Mouse (Mus musculus): Measurements from ENCODE around the gene Olfr68.
"Not testable (repeated sequence)": the region's sequence is repeated elsewhere in the genome, so short reads cannot be mapped to it uniquely, and the experiment has no call there.

Gene Olfr68

GRCm38 (mm10) chr7:103779598-103779997 lies at the start of gene Olfr68:
Gene Olfr68, minus strand, starts transcription at chr7:103779698.
- in situ Hi-C loops (cut with MboI; ENCODE audit: low pct_unique_long_range_greater_than_20kb in 1 of 2, low sequenced_read_pairs in 2 of 2, unreplicated experiment in 1 of 2), result no loop called here

GRCm38 (mm10) chr7:103827808-103828207 lies 48.3 kb upstream of the Olfr68 start, which contains the start of gene Hbb-bs:
Gene Hbb-bs, minus strand, starts transcription at chr7:103828096.
- in situ Hi-C loops (cut with MboI; ENCODE audit: low pct_unique_long_range_greater_than_20kb in 1 of 2, low sequenced_read_pairs in 2 of 2, unreplicated experiment in 1 of 2), result no loop called here

DNA sequence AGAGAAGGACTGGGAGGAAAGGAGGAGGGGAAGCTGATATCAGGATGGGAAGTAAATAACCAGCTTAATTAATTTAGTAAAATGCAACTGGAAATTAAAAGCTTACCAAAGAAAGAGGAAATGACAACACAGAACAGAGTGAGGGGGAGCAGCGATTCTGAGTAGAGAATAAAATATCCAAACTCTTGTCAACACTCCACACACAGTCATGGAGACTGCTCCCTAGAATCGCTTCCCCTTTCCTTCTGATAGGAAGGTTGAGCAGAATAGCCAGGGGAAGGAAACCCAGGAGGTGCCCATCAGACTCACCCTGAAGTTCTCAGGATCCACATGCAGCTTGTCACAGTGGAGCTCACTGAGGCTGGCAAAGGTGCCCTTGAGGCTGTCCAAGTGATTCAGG lies 47.6 kb upstream of the Olfr68 start:
- in situ Hi-C loops (cut with MboI; ENCODE audit: low pct_unique_long_range_greater_than_20kb in 1 of 2, low sequenced_read_pairs in 2 of 2, unreplicated experiment in 1 of 2), result not testable (repeated sequence)

GRCm38 (mm10) chr7:103826255-103826887 lies 46.9 kb upstream of the Olfr68 start:
- in situ Hi-C loops (cut with MboI; ENCODE audit: low pct_unique_long_range_greater_than_20kb in 1 of 2, low sequenced_read_pairs in 2 of 2, unreplicated experiment in 1 of 2), result no loop called here

- in situ Hi-C loops (cut with MboI; ENCODE audit: low pct_unique_long_range_greater_than_20kb in 1 of 2, low sequenced_read_pairs in 2 of 2, unreplicated experiment in 1 of 2), result no loop called here
Observed at GRCm38 (mm10) chr7:103825536-103826254, 46.2 kb upstream of the Olfr68 start.

DNA sequence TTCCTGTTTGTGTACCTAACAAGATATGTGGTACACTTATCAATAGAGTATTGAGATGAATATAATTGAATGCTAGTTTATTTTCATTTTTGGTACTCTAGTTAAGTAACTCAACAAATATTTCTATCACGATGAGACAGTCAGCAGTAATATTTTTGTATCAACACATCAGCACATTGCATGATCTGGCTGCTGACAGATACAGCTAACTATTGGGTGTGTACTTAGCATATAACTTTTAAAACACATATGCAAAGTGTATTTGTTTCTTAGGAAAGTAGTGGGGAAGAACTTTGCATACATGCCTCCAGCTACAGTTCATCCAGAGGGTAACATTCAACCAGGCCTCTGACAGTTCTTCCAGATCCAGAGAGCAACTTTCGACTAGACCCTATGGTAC lies 45.1 kb upstream of the Olfr68 start:
- in situ Hi-C loops (cut with MboI; ENCODE audit: low pct_unique_long_range_greater_than_20kb in 1 of 2, low sequenced_read_pairs in 2 of 2, unreplicated experiment in 1 of 2), result no loop called here

- in situ Hi-C loops (cut with MboI; ENCODE audit: low pct_unique_long_range_greater_than_20kb in 1 of 2, low sequenced_read_pairs in 2 of 2, unreplicated experiment in 1 of 2), result not testable (repeated sequence)
Observed at GRCm38 (mm10) chr7:103815085-103815484, 35.6 kb upstream of the Olfr68 start.

- in situ Hi-C loops (cut with MboI; ENCODE audit: low pct_unique_long_range_greater_than_20kb in 1 of 2, low sequenced_read_pairs in 2 of 2, unreplicated experiment in 1 of 2), result no loop called here
Observed at GRCm38 (mm10) chr7:103813766-103814165, 34.3 kb upstream of the Olfr68 start, which contains the start of gene Hbb-bt. Gene Hbb-bt, minus strand, starts transcription at chr7:103813996.

DNA sequence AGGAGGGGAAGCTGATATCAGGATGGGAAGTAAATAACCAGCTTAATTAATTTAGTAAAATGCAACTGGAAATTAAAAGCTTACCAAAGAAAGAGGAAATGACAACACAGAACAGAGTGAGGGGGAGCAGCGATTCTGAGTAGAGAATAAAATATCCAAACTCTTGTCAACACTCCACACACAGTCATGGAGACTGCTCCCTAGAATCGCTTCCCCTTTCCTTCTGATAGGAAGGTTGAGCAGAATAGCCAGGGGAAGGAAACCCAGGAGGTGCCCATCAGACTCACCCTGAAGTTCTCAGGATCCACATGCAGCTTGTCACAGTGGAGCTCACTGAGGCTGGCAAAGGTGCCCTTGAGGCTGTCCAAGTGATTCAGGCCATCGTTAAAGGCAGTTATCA lies 33.7 kb upstream of the Olfr68 start:
- in situ Hi-C loops (cut with MboI; ENCODE audit: low pct_unique_long_range_greater_than_20kb in 1 of 2, low sequenced_read_pairs in 2 of 2, unreplicated experiment in 1 of 2), result not testable (repeated sequence)

DNA sequence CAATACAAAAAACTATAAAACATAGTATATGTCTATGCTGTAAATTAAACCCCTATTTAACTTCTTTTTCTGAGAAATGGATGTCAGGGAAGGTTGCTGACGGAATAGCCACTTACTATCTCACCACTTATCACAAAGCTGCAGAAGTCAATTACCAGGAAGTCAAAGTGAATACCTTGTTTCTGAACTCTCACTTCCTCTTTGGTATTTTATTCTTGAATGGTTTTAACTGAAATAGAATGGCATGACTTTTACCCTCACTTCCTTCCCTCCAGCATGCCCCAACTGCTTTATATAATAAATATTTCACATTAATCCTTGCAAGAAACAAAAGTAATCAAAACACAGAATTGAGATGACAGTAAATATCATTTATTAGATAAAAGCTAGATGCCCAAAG lies 32.7 kb upstream of the Olfr68 start:
- in situ Hi-C loops (cut with MboI; ENCODE audit: low pct_unique_long_range_greater_than_20kb in 1 of 2, low sequenced_read_pairs in 2 of 2, unreplicated experiment in 1 of 2), result no loop called here

DNA sequence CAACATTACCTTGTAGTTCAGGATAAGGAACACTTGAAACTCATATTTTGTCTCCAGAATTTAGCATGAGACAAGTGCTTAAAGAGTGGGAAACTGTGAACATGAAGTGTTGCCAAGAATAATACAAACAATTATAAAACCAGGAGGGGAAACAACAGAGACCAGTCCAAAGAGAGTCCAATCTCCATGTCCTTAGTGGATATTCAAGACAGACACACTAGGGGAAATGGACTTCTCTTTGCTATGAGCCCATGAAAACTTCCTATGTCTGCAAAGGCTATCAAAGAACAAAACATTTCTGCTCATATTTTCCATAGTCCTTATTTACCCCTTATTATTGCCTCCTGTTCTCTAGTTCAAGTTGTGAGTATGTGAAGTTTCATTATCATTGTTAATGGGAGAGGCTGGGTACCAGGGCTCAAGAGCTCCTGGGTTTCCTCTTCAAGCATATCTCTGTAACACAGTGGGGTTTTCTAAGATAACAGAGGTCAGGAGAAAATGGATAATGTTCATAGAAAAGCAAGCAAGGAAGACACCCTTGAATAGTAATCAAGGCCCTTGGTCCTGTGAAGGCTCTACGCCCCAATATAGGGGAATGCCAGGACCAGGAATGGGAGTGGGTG lies 31.8 kb upstream of the Olfr68 start:
- in situ Hi-C loops (cut with MboI; ENCODE audit: low pct_unique_long_range_greater_than_20kb in 1 of 2, low sequenced_read_pairs in 2 of 2, unreplicated experiment in 1 of 2), result no loop called here

GRCm38 (mm10) chr7:103810746-103811145 lies 31.2 kb upstream of the Olfr68 start:
- in situ Hi-C loops (cut with MboI; ENCODE audit: low pct_unique_long_range_greater_than_20kb in 1 of 2, low sequenced_read_pairs in 2 of 2, unreplicated experiment in 1 of 2), result no loop called here

- in situ Hi-C loops (cut with MboI; ENCODE audit: low pct_unique_long_range_greater_than_20kb in 1 of 2, low sequenced_read_pairs in 2 of 2, unreplicated experiment in 1 of 2), result no loop called here
Observed at GRCm38 (mm10) chr7:103810296-103810695, 30.8 kb upstream of the Olfr68 start.

DNA sequence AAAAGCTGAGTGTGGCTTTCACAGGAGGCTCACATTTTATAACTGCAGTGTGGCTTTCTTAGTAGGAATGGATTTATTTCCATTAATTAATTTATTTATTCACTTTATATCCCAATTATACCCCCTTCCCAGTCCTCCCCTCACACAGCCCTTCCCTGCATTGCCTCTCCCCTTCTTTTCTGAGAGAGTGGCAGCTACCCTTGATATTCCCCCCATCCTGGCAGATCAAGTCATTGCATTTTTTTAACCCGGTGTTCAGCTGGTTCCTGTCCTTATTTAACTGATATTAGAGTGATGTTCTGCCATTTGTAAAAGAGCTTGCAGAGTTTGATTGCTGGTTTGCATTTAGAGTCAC lies 30.3 kb upstream of the Olfr68 start:
- in situ Hi-C loops (cut with MboI; ENCODE audit: low pct_unique_long_range_greater_than_20kb in 1 of 2, low sequenced_read_pairs in 2 of 2, unreplicated experiment in 1 of 2), result no loop called here

DNA sequence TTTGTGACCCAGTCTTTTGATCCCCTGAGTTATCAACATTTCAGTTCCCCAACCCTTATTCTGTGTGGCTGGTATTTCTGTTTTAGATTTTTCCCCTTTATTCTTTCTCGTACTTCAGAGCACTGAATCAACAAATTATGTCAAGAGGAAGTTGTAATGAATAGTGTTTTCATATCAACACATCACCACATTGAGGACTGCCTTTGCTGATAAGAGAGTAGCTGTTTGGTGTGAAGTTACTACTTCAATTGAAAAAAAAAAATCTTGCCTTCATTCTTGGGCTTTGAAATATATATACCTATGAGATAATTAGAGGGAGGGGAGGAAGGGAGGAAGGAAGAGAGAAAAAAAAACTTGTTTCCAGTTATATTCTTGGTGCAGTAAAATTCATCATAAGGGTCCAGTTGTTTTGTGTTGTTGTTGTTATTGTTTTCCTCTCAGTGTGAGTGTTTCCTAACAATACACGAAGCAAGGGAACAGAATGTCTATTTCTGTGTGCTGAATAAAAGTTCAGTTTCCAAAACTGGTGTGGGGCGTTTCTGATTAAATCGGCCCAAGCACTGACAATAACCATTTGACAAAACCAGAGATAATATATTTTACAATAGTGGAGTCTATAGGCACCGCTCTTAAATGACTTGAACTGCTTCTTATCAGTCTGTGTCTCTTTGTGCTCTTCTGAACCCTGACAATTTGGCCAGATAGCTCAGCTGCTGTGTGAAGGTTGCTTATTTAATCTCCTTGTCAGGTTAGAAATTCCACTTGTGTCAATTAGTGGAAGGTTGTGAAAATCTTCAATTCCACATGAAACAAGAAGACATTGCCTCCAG lies 29.7 kb upstream of the Olfr68 start:
- in situ Hi-C loops (cut with MboI; ENCODE audit: low pct_unique_long_range_greater_than_20kb in 1 of 2, low sequenced_read_pairs in 2 of 2, unreplicated experiment in 1 of 2), result no loop called here

- in situ Hi-C loops (cut with MboI; ENCODE audit: low pct_unique_long_range_greater_than_20kb in 1 of 2, low sequenced_read_pairs in 2 of 2, unreplicated experiment in 1 of 2), result not testable (repeated sequence)
Observed at GRCm38 (mm10) chr7:103808120-103808519, 28.6 kb upstream of the Olfr68 start.

- in situ Hi-C loops (cut with MboI; ENCODE audit: low pct_unique_long_range_greater_than_20kb in 1 of 2, low sequenced_read_pairs in 2 of 2, unreplicated experiment in 1 of 2), result no loop called here
Observed at GRCm38 (mm10) chr7:103806856-103807255, 27.4 kb upstream of the Olfr68 start.

- in situ Hi-C loops (cut with MboI; ENCODE audit: low pct_unique_long_range_greater_than_20kb in 1 of 2, low sequenced_read_pairs in 2 of 2, unreplicated experiment in 1 of 2), result no loop called here
Observed at GRCm38 (mm10) chr7:103792669-103793388, 13.3 kb upstream of the Olfr68 start.
